8 mouse cellular contexts compared by ENCODE assay signal in genomic region chr5:75143092-75143491, GRCm38 (mm10). TPM values are rescaled to one million over a fixed set of nuclear protein-coding genes. Genes with fewer than 3 reads are reported as not detected.
A peak's percentile ranks its signal among the peaks of the same experiment; 100 is the strongest.
DNase-seq lines count a peak whose midpoint lies in the region; ATAC-seq and TF ChIP-seq lines count a peak whose summit lies in the region.

No protein-coding gene starts in this region.

- peak; percentile 57 to 67 for DNase-seq in B cell, adult 2 months
- DNase-seq in MEL (ENCODE audit: low read depth, low spot score): peak; percentile 61
- peak; percentile 88 for DNase-seq in embryo, embryonic 10 days (ENCODE audit: low spot score)
- peak; percentile 35 to 69 for DNase-seq in lung, adult 18-20 months

- H3K4me1 ChIP-seq in MEL (ENCODE audit: control insufficient read depth in 1 of 2, insufficient read depth in 2 of 2, low read length in 2 of 2): peaks cover 5 to 6% of the 10 kb centered on the region in 2 experiments; a peak in 3 of 4 replicates
- H3K4me1 ChIP-seq in heart, embryonic 12.5 days (replicated peaks): peaks cover 6% of the 10 kb centered on the region
- H3K4me1 ChIP-seq in kidney, embryonic 16.5 days (ENCODE audit: insufficient read depth, low read length): 0 out of 2 replicates have a peak, but pooled peaks cover 5% of the 10 kb centered on the region
- no peaks in the 10 kb centered on the region; the same call in 1 of the 2 replicates for H3K4me1 ChIP-seq in neural tube, embryonic 14.5 days (ENCODE audit: control insufficient read depth, insufficient read depth, low read length)

- TF ChIP-seq RAD21 in MEL (IDR thresholded peaks at IDR 0.05; ENCODE audit: low read depth, low read length): peak; percentile 72

- H3K9me3 ChIP-seq in MEL (replicated peaks; ENCODE audit: insufficient read depth, low read length): no peaks in the 10 kb centered on the region
- no peaks in the 10 kb centered on the region for H3K9me3 ChIP-seq in heart, embryonic 12.5 days (replicated peaks)
- H3K9me3 ChIP-seq in kidney, embryonic 16.5 days (ENCODE audit: low read length): no peaks in the 10 kb centered on the region
- H3K9me3 ChIP-seq in neural tube, embryonic 14.5 days (ENCODE audit: control insufficient read depth, low read length): no peaks in the 10 kb centered on the region

- H3K27ac ChIP-seq in MEL (ENCODE audit: control insufficient read depth, low read depth, low read length): no peak overlapping the region
- no peak overlapping the region for H3K27ac ChIP-seq in heart, embryonic 12.5 days (ENCODE audit: poor library complexity, severe bottlenecking)
- no peak overlapping the region for H3K27ac ChIP-seq in kidney, embryonic 16.5 days (ENCODE audit: low read length)
- no peak overlapping the region for H3K27ac ChIP-seq in neural tube, embryonic 14.5 days (ENCODE audit: low read depth, low read length)

- TF ChIP-seq CTCF in MEL (IDR thresholded peaks at IDR 0.05 in 2 of 3, conservative IDR thresholded peaks at IDR 0.05 in 1 of 3; ENCODE audit: control insufficient read depth in 1 of 3, insufficient read depth in 1 of 3, low read depth in 2 of 3, low read length in 3 of 3, poor library complexity in 1 of 3, severe bottlenecking in 1 of 3): peak; percentile 32 to 64 (median 54); a peak in 5 of 6 replicates

- no peak overlapping the region for H3K9ac ChIP-seq in MEL (ENCODE audit: control insufficient read depth, low read depth, low read length, poor library complexity, severe bottlenecking)
- H3K9ac ChIP-seq in heart, embryonic 12.5 days: peak overlapping the region; percentile 59
- H3K9ac ChIP-seq in kidney, embryonic 16.5 days (replicated peaks; ENCODE audit: low read length): no peak overlapping the region; the same call in 1 of the 2 replicates
- no peak overlapping the region for H3K9ac ChIP-seq in neural tube, embryonic 14.5 days (replicated peaks; ENCODE audit: low read depth, low read length)

- no peaks in the 10 kb centered on the region for H3K79me2 ChIP-seq in MEL (ENCODE audit: control insufficient read depth, insufficient read depth, low read length, poor library complexity)

- H3K4me2 ChIP-seq in heart, embryonic 12.5 days: peak overlapping the region; percentile 78
- peak overlapping the region; percentile 59 for H3K4me2 ChIP-seq in kidney, embryonic 16.5 days (replicated peaks; ENCODE audit: low read depth, low read length)
- peak overlapping the region; percentile 21; the same call in 1 of the 2 replicates for H3K4me2 ChIP-seq in neural tube, embryonic 14.5 days (ENCODE audit: low read depth, low read length)

- ATAC-seq in heart, embryonic 12.5 days (ENCODE audit: insufficient number of reproducible peaks, low FRiP score): no peak
- no peak for ATAC-seq in kidney, embryonic 16.5 days (ENCODE audit: low FRiP score, low TSS enrichment)
- peak; percentile 46; the same call in 1 of the 2 replicates for ATAC-seq in neural tube, embryonic 14.5 days (ENCODE audit: low read depth)
- no peak for ATAC-seq in erythroblast, adult 5-6 weeks (replicated peaks; ENCODE audit: low FRiP score, poor library complexity, severe bottlenecking)

- WGBS in heart, embryonic 12.5 days: 2% methylated on average over 14 of the region's 14 CpGs
- 2% methylated on average over 14 of the region's 14 CpGs for WGBS in kidney, embryonic 16.5 days
- WGBS in neural tube, embryonic 14.5 days: 4% methylated on average over 14 of the region's 14 CpGs

- peaks cover 0 to 9% of the 10 kb centered on the region in 2 experiments; a peak in 2 of 4 replicates for H3K36me3 ChIP-seq in MEL (ENCODE audit: control insufficient read depth in 1 of 2, insufficient read depth in 2 of 2, low read length in 2 of 2)
- H3K36me3 ChIP-seq in heart, embryonic 12.5 days: no peaks in the 10 kb centered on the region
- no peaks in the 10 kb centered on the region for H3K36me3 ChIP-seq in kidney, embryonic 16.5 days (ENCODE audit: insufficient read depth, low read length)
- H3K36me3 ChIP-seq in neural tube, embryonic 14.5 days (ENCODE audit: control insufficient read depth, insufficient read depth, low read length): no peaks in the 10 kb centered on the region

- H3K4me3 ChIP-seq in MEL (ENCODE audit: control insufficient read depth in 1 of 2, insufficient read depth in 1 of 2, low read depth in 2 of 2, low read length in 2 of 2): no peak overlapping the region
- H3K4me3 ChIP-seq in heart, embryonic 12.5 days: peak overlapping the region; percentile 41
- peak overlapping the region; percentile 40 for H3K4me3 ChIP-seq in kidney, embryonic 16.5 days (ENCODE audit: low read length)
- H3K4me3 ChIP-seq in neural tube, embryonic 14.5 days (ENCODE audit: low read depth, low read length): no peak overlapping the region

- peaks cover 0 to 1% of the 10 kb centered on the region in 2 experiments; a peak in 3 of 4 replicates for H3K27me3 ChIP-seq in MEL (ENCODE audit: control insufficient read depth in 1 of 2, insufficient read depth in 2 of 2, low read length in 2 of 2)
- peaks cover 51% of the 10 kb centered on the region for H3K27me3 ChIP-seq in heart, embryonic 12.5 days (replicated peaks)
- H3K27me3 ChIP-seq in kidney, embryonic 16.5 days (ENCODE audit: insufficient read depth, low read length): peaks cover 40% of the 10 kb centered on the region
- H3K27me3 ChIP-seq in neural tube, embryonic 14.5 days (ENCODE audit: control insufficient read depth, insufficient read depth, low read length): peaks cover 25% of the 10 kb centered on the region

- no peak for TF ChIP-seq POLR2A in MEL (IDR thresholded peaks at IDR 0.05; ENCODE audit: control insufficient read depth in 1 of 2, insufficient read depth in 1 of 2, low read depth in 1 of 2, low read length in 2 of 2, poor library complexity in 1 of 2)

- TF ChIP-seq EP300 in MEL (IDR thresholded peaks at IDR 0.05; ENCODE audit: low read depth in 1 of 2, low read length in 2 of 2): no peak

TF ChIP-seq in MEL, 35 proteins besides CTCF, POLR2A, EP300 and RAD21:
- TF ChIP-seq SMC3 (IDR thresholded peaks at IDR 0.05; ENCODE audit: low read depth, low read length) (peak; percentile 66), MXI1 (IDR thresholded peaks at IDR 0.05; ENCODE audit: low read depth, low read length) (no peak), KAT2A (conservative IDR thresholded peaks at IDR 0.05; ENCODE audit: low read depth, low read length) (no peak), MYC (IDR thresholded peaks at IDR 0.05; ENCODE audit: low read depth, low read length) (no peak), JUND (IDR thresholded peaks at IDR 0.05; ENCODE audit: low read depth, low read length) (no peak), ZC3H11A (IDR thresholded peaks at IDR 0.05; ENCODE audit: low read depth, low read length) (peak; percentile 44; the same call in 1 of the 2 replicates), MAZ (IDR thresholded peaks at IDR 0.05; ENCODE audit: low read depth, low read length) (no peak), POLR2AphosphoS2 (IDR thresholded peaks at IDR 0.05; ENCODE audit: low read length) (no peak), MYB (IDR thresholded peaks at IDR 0.05; ENCODE audit: low read depth, low read length) (no peak), CHD2 (IDR thresholded peaks at IDR 0.05; ENCODE audit: low read length) (no peak), ZNF384 (IDR thresholded peaks at IDR 0.05; ENCODE audit: low read depth, low read length) (no peak)

RNA-seq across cellular contexts. Expression of gene Pdgfra, which starts 9.0 kb away (rescaled TPM):
- not detected in 2 replicates for total RNA-seq in MEL (2012; rRNA removed)
- under 1 TPM in 1 of 2 experiments, not detected in 1; 0.07 TPM for polyA plus RNA-seq in MEL (2012; ENCODE audit: insufficient read depth in 1 of 2, insufficient read length in 2 of 2, low read depth in 1 of 2, low replicate concordance in 2 of 2, missing spikeins in 1 of 2)
- polyA plus RNA-seq in heart, embryonic 12.5 days (2016; fragmentation: Nextera tagmentation; extraction: Ambion mirVana): 41.2 and 41.3 TPM in 2 replicates
- polyA plus RNA-seq in kidney, embryonic 16.5 days (2015; fragmentation: Nextera tagmentation; extraction: Ambion mirVana): 47.1 and 47.9 TPM in 2 replicates
- polyA plus RNA-seq in neural tube, embryonic 14.5 days (2014; fragmentation: Nextera tagmentation; extraction: Ambion mirVana): 11.6 and 23.2 TPM in 2 replicates
- total RNA-seq in erythroblast, adult 5-6 weeks (2015; ENCODE audit: low replicate concordance): 0.21 TPM in 1 of 2 replicates, not detected in the other
- total RNA-seq in erythroblast, adult 5-6 weeks (2017; ENCODE audit: low replicate concordance): 0.34 and 0.42 TPM in 2 replicates

Comparison
In these comparisons a context has a peak if more than half of its experiments do, and no peak if none do; other contexts are left out.
1. H3K4me3 ChIP-seq: peak in heart, embryonic 12.5 days (single experiment) and kidney, embryonic 16.5 days (single experiment); none in MEL (0 of 2) and neural tube, embryonic 14.5 days (single experiment).
2. H3K4me2 ChIP-seq: peak in every context shown above with its lines; median percentile 78 in heart, embryonic 12.5 days; 59 in kidney, embryonic 16.5 days; 21 in neural tube, embryonic 14.5 days.
3. RNA of gene Pdgfra, which starts 9.0 kb away (polyA plus RNA-seq): 47.1 to 47.9 TPM in kidney, embryonic 16.5 days, 41.2 to 41.3 TPM in heart, embryonic 12.5 days and 11.6 to 23.2 TPM in neural tube, embryonic 14.5 days; 0.07 TPM in MEL; every median in the first group is over 10 times any median in the second.
4. Peak in every context shown above with its lines, with median percentiles within 50 percentile points of each other: DNase-seq.